Mouse (Mus musculus): ENCODE measurements around the gene Mettl24. TPM values are rescaled to one million over a fixed set of nuclear protein-coding genes. Genes with fewer than 3 reads are reported as not detected.

The Mettl24 gene
- polyA plus RNA-seq, 1 experiment from 2014 or later = 0.43 TPM

DNA sequence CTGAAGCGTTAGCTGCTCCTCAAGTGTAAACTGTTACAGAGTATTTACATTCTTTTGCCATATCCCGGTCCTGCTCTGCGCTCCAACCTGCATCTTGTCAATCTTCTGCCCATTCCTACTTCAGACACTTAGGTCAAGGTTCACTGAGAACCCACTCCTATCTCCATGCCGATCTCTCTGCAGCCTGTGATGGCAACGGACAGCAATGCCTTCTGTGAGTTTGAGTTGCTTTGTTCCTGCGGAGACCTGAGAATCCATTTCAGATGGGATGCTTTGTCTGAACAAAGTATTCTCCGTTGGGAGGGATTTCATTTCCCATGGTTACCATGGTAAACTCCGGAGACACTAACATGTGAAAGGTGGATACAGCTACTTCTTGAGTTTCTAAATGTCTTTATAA, 2.6 kb downstream of the Mettl24 start:
- no peak overlapping the region for H3K4me2 ChIP-seq (replicated peaks)
- H3K4me3 ChIP-seq (replicated peaks) = no peak overlapping the region
- WGBS = 32% methylated on average over 8 of the region's 8 CpGs
- peaks cover 27% of the 10 kb centered on the region for H3K4me1 ChIP-seq (replicated peaks)
- no peak overlapping the region for H3K9ac ChIP-seq (replicated peaks)
- H3K27ac ChIP-seq = no peak overlapping the region
- 0 out of 2 replicates have a peak, but pooled peaks cover 7% of the 10 kb centered on the region for H3K27me3 ChIP-seq
- H3K9me3 ChIP-seq = no peaks in the 10 kb centered on the region
- no peak for ATAC-seq
- no peaks in the 10 kb centered on the region for H3K36me3 ChIP-seq

DNA sequence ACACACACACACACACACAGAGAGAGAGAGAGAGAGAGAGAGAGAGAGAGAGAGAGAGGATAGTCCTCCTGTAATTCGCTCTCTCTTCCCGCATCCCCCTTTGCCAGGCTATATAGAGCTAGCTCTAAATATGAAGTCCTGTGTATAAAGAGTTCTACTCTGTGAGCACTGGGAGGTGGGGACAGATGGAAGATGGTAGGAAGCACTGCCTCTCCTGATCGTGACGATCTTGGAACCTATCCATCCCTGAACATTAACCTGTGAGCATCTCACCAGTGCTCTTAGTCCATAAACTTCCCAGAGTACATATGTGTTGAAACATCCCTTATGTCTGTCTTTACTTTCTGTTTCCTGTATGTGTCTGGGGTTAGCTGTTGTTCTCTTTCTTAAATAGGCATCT, 3.9 kb downstream of the Mettl24 start:
- H3K4me3 ChIP-seq (replicated peaks) = no peak overlapping the region
- H3K4me1 ChIP-seq (replicated peaks) = peaks cover 23% of the 10 kb centered on the region
- WGBS = 91% methylated on average over 4 of the region's 4 CpGs
- H3K9ac ChIP-seq (replicated peaks) = no peak overlapping the region
- no peak overlapping the region for H3K4me2 ChIP-seq (replicated peaks)
- no peaks in the 10 kb centered on the region for H3K9me3 ChIP-seq
- H3K36me3 ChIP-seq = no peaks in the 10 kb centered on the region
- ATAC-seq = no peak
- H3K27me3 ChIP-seq = 0 out of 2 replicates have a peak, but pooled peaks cover 7% of the 10 kb centered on the region
- H3K27ac ChIP-seq = no peak overlapping the region

DNA sequence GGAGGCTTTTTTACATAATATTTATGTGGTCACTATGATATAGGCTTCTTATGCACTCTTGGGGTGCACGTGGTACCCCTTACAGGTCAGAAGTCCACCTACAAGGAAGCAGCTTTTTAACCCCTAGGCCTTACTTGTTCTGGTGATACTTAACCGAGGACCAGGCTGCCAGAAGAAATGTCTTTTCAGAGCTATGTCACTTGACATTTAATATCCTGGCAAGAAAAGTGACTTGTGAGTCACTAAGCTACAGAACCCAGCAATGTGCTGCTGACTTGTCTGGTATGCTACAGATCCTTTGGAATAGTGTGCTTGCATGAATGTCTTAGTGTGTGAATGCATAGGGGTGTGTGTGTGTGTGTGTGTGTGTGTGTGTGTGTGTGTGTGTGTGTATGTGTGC, 4.3 kb downstream of the Mettl24 start:
- H3K9me3 ChIP-seq = no peaks in the 10 kb centered on the region
- no peak for ATAC-seq
- WGBS = 75% methylated on average over 2 of the region's 2 CpGs
- H3K4me1 ChIP-seq (replicated peaks) = peaks cover 19% of the 10 kb centered on the region
- H3K27ac ChIP-seq = no peak overlapping the region
- 0 out of 2 replicates have a peak, but pooled peaks cover 7% of the 10 kb centered on the region for H3K27me3 ChIP-seq
- H3K4me3 ChIP-seq (replicated peaks) = no peak overlapping the region
- H3K36me3 ChIP-seq = no peaks in the 10 kb centered on the region
- no peak overlapping the region for H3K9ac ChIP-seq (replicated peaks)
- H3K4me2 ChIP-seq (replicated peaks) = no peak overlapping the region

DNA sequence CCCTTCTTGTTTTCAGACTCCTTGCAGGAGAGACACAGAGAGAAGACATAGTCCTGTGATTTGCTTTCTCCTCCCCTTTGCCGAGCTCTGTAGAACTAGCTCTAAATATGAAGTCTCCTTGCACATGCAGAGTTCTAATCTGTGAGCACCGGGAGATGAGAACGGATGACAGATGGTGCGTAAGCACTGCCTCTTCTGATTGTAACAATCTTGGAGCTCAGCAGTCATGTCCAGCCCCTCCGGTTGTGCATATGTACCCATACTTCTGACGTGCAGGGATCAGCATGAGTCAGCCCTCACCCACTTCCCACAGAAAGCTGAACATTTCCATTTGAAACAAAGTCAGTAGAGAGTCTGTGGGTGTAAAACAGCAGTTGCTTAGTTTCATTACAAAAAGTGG, 5.2 kb downstream of the Mettl24 start:
- Histone ChIP-seq H3K9ac (replicated peaks) (no peak overlapping the region), H3K27me3 (0 out of 2 replicates have a peak, but pooled peaks cover 7% of the 10 kb centered on the region), H3K4me3 (replicated peaks) (no peak overlapping the region), H3K9me3 (no peaks in the 10 kb centered on the region), H3K4me2 (replicated peaks) (no peak overlapping the region), H3K4me1 (replicated peaks) (peaks cover 12% of the 10 kb centered on the region), H3K36me3 (no peaks in the 10 kb centered on the region), H3K27ac (peak overlapping the region; percentile 51)
- ATAC-seq = no peak
- WGBS = 78% methylated on average over 6 of the region's 6 CpGs

DNA sequence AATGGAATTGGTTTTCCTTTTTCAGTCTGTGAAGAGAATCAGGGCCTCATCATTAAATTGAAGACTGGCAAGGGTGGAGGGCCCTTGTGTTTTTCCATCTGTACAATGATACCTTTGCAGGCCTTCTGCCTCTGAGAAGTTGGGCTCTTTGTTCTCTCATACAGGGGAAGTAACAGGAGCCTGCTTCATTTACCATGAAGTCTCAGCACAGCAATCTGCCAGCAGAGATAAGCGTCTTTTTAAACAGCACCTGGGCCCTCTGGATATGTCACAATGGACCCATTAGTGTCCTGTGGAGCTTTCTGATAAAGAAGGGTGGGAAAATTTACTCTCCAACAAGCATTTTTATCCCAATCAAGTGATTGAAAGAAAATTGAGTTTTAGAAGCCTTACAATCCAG, 5.8 kb downstream of the Mettl24 start:
- Histone ChIP-seq H3K36me3 (no peaks in the 10 kb centered on the region), H3K9me3 (no peaks in the 10 kb centered on the region), H3K27ac (peak overlapping the region; percentile 51; the same call in 1 of the 2 replicates), H3K4me3 (replicated peaks) (no peak overlapping the region), H3K4me2 (replicated peaks) (no peak overlapping the region), H3K4me1 (replicated peaks) (peaks cover 6% of the 10 kb centered on the region), H3K27me3 (0 out of 2 replicates have a peak, but pooled peaks cover 7% of the 10 kb centered on the region), H3K9ac (replicated peaks) (no peak overlapping the region)
- ATAC-seq = peak; percentile 53; the same call in 1 of the 2 replicates
- 34% methylated on average over 1 of the region's 1 CpGs for WGBS

DNA sequence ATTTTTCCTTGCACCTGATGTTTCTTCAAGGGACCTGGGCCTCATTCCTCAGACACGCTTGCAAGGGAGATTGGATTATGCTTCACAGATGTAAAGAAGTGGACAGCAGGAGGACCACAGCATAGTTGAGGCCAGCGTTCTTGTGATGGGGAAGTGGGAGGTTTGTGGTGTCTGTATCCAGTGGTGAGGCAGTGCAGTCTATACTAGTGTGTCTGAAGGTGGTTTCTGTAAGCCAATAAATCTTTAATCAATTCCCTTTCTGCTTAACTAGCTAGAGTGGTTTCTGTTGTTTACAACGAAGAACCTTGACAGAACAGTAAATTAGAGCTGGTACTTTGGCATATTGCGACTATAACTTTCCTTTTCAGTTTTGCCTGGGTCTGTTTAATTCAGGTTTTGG, 15.6 kb downstream of the Mettl24 start:
- WGBS = 83% methylated on average over 4 of the region's 4 CpGs
- Histone ChIP-seq H3K9me3 (no peaks in the 10 kb centered on the region), H3K27ac (no peak overlapping the region)

DNA sequence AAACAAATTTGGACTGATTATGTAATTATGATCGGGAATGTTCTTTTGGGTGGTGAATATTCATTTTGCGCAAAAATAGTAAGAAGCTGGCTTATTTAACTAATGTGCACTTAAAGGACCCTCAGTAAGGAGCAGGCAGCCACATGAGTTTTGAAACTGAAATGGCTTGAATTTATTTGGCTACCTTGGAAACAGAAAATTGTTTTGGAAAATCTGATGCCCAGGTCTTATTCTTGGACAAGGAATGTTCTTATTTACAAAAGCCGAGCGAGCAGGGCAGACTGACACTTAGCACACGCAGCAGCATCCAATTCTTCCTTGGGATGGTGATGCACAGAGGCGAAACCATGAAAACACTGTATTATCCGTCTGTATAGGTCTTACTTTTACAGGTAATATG, 28.0 kb downstream of the Mettl24 start:
- H3K4me1 ChIP-seq (replicated peaks) = no peaks in the 10 kb centered on the region
- no peak overlapping the region for H3K4me2 ChIP-seq (replicated peaks)
- H3K9ac ChIP-seq (replicated peaks) = no peak overlapping the region
- no peaks in the 10 kb centered on the region for H3K9me3 ChIP-seq
- no peaks in the 10 kb centered on the region for H3K36me3 ChIP-seq
- no peak overlapping the region for H3K27ac ChIP-seq
- H3K4me3 ChIP-seq (replicated peaks) = no peak overlapping the region
- no peaks in the 10 kb centered on the region for H3K27me3 ChIP-seq
- ATAC-seq = no peak
- 90% methylated on average over 7 of the region's 7 CpGs for WGBS

More for the DNA sequence above, 15.6 kb downstream of the Mettl24 start:
- Histone ChIP-seq H3K4me1 (replicated peaks) (no peaks in the 10 kb centered on the region), H3K9ac (replicated peaks) (no peak overlapping the region), H3K36me3 (no peaks in the 10 kb centered on the region), H3K4me3 (replicated peaks) (no peak overlapping the region), H3K4me2 (replicated peaks) (no peak overlapping the region), H3K27me3 (no peaks in the 10 kb centered on the region)
- ATAC-seq = no peak

DNA sequence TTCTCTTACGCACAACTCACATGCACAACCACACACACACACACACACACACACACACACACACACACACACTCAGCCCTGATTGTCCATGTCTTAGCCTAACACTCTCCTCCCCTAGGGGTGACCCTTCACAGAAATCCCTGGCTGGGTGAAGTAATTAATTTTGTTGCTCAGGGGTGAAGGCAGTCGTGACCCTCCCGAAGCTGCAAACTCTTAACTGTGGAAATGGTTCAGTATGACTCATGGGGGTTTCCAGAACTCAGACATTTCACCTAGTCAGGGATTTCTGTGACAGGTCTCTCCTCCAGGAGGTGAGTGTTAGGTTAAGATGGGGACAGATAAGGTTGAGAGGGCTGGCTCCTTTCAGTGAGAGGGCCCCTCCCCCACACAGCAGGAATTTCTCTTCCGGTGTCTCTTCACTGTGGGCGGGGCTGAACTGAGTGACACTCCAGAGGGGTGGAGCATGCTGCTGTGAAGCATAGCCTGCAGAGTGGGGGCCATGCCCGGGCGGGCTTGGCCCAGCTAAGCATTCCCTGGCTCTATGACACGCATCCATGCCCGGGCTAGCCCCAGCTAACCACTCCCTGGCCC, 30.0 kb downstream of the Mettl24 start:
- Histone ChIP-seq H3K4me2 (replicated peaks) (no peak overlapping the region), H3K4me3 (replicated peaks) (no peak overlapping the region), H3K9me3 (no peaks in the 10 kb centered on the region), H3K9ac (replicated peaks) (no peak overlapping the region), H3K4me1 (replicated peaks) (no peaks in the 10 kb centered on the region), H3K36me3 (no peaks in the 10 kb centered on the region), H3K27me3 (no peaks in the 10 kb centered on the region), H3K27ac (no peak overlapping the region)
- peak; percentile 74 for ATAC-seq
- 39% methylated on average over 9 of the region's 9 CpGs for WGBS

DNA sequence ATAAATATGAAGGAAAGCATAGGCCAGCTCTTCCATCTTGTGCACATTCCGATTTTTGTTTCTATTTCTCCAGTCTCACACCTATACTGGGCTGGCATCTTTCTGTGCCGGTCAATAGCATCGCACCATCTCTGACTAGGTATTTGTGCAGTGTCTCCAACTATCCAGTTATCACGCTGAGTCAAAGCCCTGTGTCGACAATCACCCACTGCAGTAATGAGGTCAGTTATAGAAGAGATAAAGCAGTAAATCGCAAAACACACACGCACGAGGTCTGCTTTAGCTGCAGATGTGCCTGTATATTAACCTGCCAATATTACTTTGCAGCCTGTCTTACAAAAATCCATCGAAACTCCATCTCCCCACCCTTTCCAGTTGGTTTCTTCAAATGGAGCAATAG, 30.7 kb downstream of the Mettl24 start:
- Histone ChIP-seq H3K4me2 (replicated peaks) (no peak overlapping the region), H3K9ac (replicated peaks) (no peak overlapping the region), H3K36me3 (no peaks in the 10 kb centered on the region), H3K9me3 (no peaks in the 10 kb centered on the region), H3K4me3 (replicated peaks) (no peak overlapping the region), H3K27ac (no peak overlapping the region), H3K4me1 (replicated peaks) (no peaks in the 10 kb centered on the region), H3K27me3 (no peaks in the 10 kb centered on the region)
- WGBS = 90% methylated on average over 9 of the region's 9 CpGs
- no peak for ATAC-seq

DNA sequence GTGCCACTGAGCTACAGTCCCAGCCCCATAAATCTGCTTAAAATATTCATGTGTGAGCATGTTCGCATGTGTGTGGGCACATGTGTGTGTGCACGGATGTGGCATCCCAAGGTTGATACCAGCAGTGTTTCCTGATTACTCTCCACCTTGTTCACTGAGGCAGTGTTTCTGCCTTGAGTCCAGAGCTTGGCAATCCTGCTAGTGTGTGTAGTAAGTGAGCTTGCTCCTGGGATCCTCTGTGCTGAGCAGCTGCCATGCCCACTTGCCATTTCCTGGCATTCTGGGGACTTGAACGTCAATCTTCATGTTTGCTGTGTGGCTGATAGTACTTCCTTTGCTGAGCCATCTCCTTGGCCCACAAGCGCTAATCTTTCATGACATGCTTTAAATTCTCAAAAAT, 32.1 kb downstream of the Mettl24 start:
- Histone ChIP-seq H3K36me3 (no peaks in the 10 kb centered on the region), H3K4me1 (replicated peaks) (no peaks in the 10 kb centered on the region), H3K9me3 (no peaks in the 10 kb centered on the region), H3K27me3 (no peaks in the 10 kb centered on the region), H3K27ac (no peak overlapping the region), H3K9ac (replicated peaks) (no peak overlapping the region), H3K4me3 (replicated peaks) (no peak overlapping the region), H3K4me2 (replicated peaks) (no peak overlapping the region)
- ATAC-seq = no peak
- WGBS = 88% methylated on average over 4 of the region's 4 CpGs

DNA sequence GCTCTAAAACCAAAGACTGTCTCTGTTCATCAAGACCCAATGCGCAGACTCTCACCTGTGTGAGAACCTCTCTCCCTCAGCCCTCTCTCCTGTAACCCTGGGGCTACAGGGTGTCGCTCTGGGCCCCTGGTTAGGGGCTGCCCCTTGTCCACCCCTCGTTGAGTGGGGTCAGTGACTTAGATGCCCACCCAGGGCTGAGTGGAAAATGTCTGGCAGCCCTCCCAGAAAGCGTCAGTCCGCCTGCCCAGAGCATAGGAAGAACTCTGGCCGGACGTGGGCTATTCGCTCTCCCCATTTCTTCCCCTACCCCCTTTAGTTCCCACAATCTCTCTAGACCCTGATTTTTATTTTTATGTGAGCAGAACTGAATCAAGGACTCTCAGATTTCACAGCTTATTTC, 33.2 kb downstream of the Mettl24 start:
- Histone ChIP-seq H3K27me3 (no peaks in the 10 kb centered on the region), H3K9me3 (no peaks in the 10 kb centered on the region), H3K4me2 (replicated peaks) (no peak overlapping the region), H3K4me1 (replicated peaks) (no peaks in the 10 kb centered on the region), H3K36me3 (no peaks in the 10 kb centered on the region), H3K9ac (replicated peaks) (no peak overlapping the region), H3K27ac (no peak overlapping the region), H3K4me3 (replicated peaks) (no peak overlapping the region)
- no peak for ATAC-seq
- WGBS = 82% methylated on average over 8 of the region's 8 CpGs

DNA sequence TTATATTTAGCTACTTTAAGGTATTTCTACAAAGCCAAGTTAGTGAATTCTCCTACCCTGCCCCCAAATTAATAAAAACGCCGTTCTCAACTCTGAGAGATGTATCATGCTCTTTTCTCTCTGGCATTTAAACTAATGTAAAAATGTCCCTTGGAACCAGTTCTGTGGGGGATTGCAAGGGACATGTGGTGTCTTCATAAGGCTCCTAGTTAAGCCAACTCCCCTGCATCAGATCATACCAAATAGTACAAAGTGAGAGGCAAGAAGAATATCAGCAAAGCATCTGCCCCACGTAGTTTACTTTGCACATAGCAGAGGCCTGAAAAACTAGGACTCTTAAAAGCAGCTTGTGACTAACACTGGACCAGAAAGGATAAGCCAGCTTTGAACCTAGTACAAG, 33.6 kb downstream of the Mettl24 start:
- Histone ChIP-seq H3K4me2 (replicated peaks) (no peak overlapping the region), H3K4me3 (replicated peaks) (no peak overlapping the region), H3K9ac (replicated peaks) (no peak overlapping the region), H3K36me3 (no peaks in the 10 kb centered on the region), H3K27me3 (no peaks in the 10 kb centered on the region), H3K4me1 (replicated peaks) (no peaks in the 10 kb centered on the region), H3K27ac (no peak overlapping the region), H3K9me3 (no peaks in the 10 kb centered on the region)
- 89% methylated on average over 3 of the region's 3 CpGs for WGBS
- ATAC-seq = no peak

DNA sequence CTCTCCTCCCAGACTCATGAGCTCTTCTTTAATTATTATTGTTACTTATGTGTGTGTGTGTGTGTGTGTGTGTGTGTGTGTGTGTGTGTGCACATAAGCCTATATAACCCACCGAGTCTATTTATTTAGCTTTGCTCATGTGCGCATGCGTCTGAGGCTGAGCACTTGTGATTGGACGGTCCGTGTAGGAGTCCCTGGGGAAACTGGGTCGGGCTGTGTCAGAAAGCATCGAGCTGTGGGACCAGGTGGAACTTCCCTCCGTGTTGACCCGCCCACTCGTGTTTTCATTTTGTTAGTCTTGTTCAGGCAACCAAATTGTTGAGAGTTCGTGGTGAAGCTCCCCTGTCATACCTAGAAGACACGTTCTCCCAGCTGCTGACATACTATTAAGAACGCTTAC, 35.3 kb downstream of the Mettl24 start:
- H3K27ac ChIP-seq = no peak overlapping the region
- no peaks in the 10 kb centered on the region for H3K4me1 ChIP-seq (replicated peaks)
- H3K27me3 ChIP-seq = no peaks in the 10 kb centered on the region
- no peak overlapping the region for H3K4me2 ChIP-seq (replicated peaks)
- WGBS = 95% methylated on average over 13 of the region's 13 CpGs
- H3K9ac ChIP-seq (replicated peaks) = no peak overlapping the region
- H3K9me3 ChIP-seq = no peaks in the 10 kb centered on the region
- no peaks in the 10 kb centered on the region for H3K36me3 ChIP-seq
- no peak overlapping the region for H3K4me3 ChIP-seq (replicated peaks)
- ATAC-seq = no peak
